Mouse (Mus musculus) liver, postnatal 0 days (tissue): ENCODE measurements around the gene Itga2. TPM values are rescaled to one million over a fixed set of nuclear protein-coding genes. Genes with fewer than 3 reads are reported as not detected.
A peak's percentile ranks its signal among the peaks of the same experiment; 100 is the strongest.

Experiments used
- ATAC-seq: fragments of 200-750 bp; cut with Nextera tagmentation; 2 replicates; pipeline ENCODE4 v1.8.0; 2017; ENCODE audit warnings: mild to moderate bottlenecking, moderate library complexity
- DNase-seq: peaks from one replicate; pipeline ENCODE4 v3.0.0-alpha.2; 2016
- H3K27ac ChIP-seq: fragments of 300-500 bp; sonication (generic); 2 replicates; pipeline ENCODE4 v1.5.1; 2014; ENCODE audit warnings: antibody characterized with exemption, moderate library complexity, mild to moderate bottlenecking, low read depth
- H3K27me3 ChIP-seq: fragments of 300-500 bp; sonication (generic); 2 replicates; pipeline ENCODE4 v1.6.1; 2014; ENCODE audit warnings: low read length, control low read depth, mixed read lengths; ENCODE audit not compliant: insufficient read depth
- H3K36me3 ChIP-seq: fragments of 300-500 bp; sonication (generic); replicated peaks from 2 replicates; pipeline ENCODE4 v1.6.1; 2014; ENCODE audit warnings: mild to moderate bottlenecking, control low read depth, low read length, moderate library complexity, mixed read lengths; ENCODE audit not compliant: insufficient read depth
- H3K4me1 ChIP-seq: fragments of 300-500 bp; sonication (generic); 2 replicates; pipeline ENCODE4 v1.6.1; 2014; ENCODE audit warnings: antibody characterized with exemption, mild to moderate bottlenecking, control low read depth; ENCODE audit not compliant: insufficient read depth
- H3K4me2 ChIP-seq: fragments of 300-500 bp; sonication (generic); 2 replicates; pipeline ENCODE4 v1.6.1; 2014; ENCODE audit warnings: low read depth, mild to moderate bottlenecking, low read length, moderate library complexity, mixed read lengths
- H3K4me3 ChIP-seq: fragments of 300-500 bp; sonication (generic); 2 replicates; pipeline ENCODE4 v1.5.1; 2014; ENCODE audit warnings: low read depth, low read length
- H3K9ac ChIP-seq: fragments of 300-500 bp; sonication (generic); replicated peaks from 2 replicates; pipeline ENCODE4 v1.6.1; 2014; ENCODE audit warnings: mild to moderate bottlenecking, moderate library complexity
- H3K9me3 ChIP-seq: fragments of 300-500 bp; sonication (generic); 2 replicates; pipeline ENCODE4 v1.6.1; 2016; ENCODE audit warnings: mild to moderate bottlenecking, control low read depth, low read length, mixed read lengths
- CTCF ChIP-seq: sonication (generic); IDR thresholded peaks from 2 replicates; pipeline ENCODE4 v1.5.1; 2016; ENCODE audit warnings: antibody characterized with exemption, low read depth
- EP300 ChIP-seq: IDR thresholded peaks from 2 replicates; pipeline ENCODE4 v1.6.1; 2016; ENCODE audit warnings: antibody characterized with exemption, low read depth, mild to moderate bottlenecking
- WGBS: fragments of 180-500 bp; shearing (Covaris S2); extraction: QIAGEN DNeasy Blood & Tissue Kit; methylation state at CpG from one replicate; pipeline ENCODE4 v1.1.7; 2014; ENCODE audit not compliant: insufficient replicate concordance; 5-methylcytosine and 5-hydroxymethylcytosine counted together
- polyA plus RNA-seq: library from polyadenylated mRNA; unstranded; fragments of >200 nt; fragmentation: Nextera tagmentation; extraction: Ambion mirVana; gene quantifications from 2 replicates; pipeline ENCODE4 v1.2.1, GENCODE M21; 2015

The Itga2 gene
- polyA plus RNA-seq, 1 experiment from 2014 or later, result 0.79 TPM

- Histone ChIP-seq H3K36me3 (no peaks in the 10 kb centered on the region), H3K27me3 (no peaks in the 10 kb centered on the region), H3K9ac (no peak overlapping the region), H3K4me1 (peaks cover 3% of the 10 kb centered on the region; the same call in 1 of the 2 replicates), H3K4me3 (no peak overlapping the region), H3K27ac (peak overlapping the region; percentile 12), H3K4me2 (no peak overlapping the region), H3K9me3 (no peaks in the 10 kb centered on the region)
- TF ChIP-seq CTCF (no peak), EP300 (no peak)
- DNase-seq (no peak), ATAC-seq (peak; percentile 66)
- WGBS, result 55% methylated on average over 3 of the region's 3 CpGs
Measured at GRCm38 (mm10) chr13:114801857-114802256, 130.0 kb downstream of the Itga2 start.

- H3K27ac ChIP-seq, result no peak overlapping the region
- no peaks in the 10 kb centered on the region for H3K4me1 ChIP-seq
- ATAC-seq (no peak), DNase-seq (peak; percentile 44)
- WGBS, result 40% methylated on average over 6 of the region's 6 CpGs
- no peak overlapping the region for H3K9ac ChIP-seq
- TF ChIP-seq CTCF, result peak; percentile 70
- TF ChIP-seq EP300, result no peak
- H3K36me3 ChIP-seq, result no peaks in the 10 kb centered on the region
- H3K27me3 ChIP-seq, result no peaks in the 10 kb centered on the region
- no peaks in the 10 kb centered on the region for H3K9me3 ChIP-seq
- H3K4me3 ChIP-seq, result no peak overlapping the region
- no peak overlapping the region for H3K4me2 ChIP-seq
Measured at GRCm38 (mm10) chr13:114793250-114794030, 138.5 kb downstream of the Itga2 start.

DNA sequence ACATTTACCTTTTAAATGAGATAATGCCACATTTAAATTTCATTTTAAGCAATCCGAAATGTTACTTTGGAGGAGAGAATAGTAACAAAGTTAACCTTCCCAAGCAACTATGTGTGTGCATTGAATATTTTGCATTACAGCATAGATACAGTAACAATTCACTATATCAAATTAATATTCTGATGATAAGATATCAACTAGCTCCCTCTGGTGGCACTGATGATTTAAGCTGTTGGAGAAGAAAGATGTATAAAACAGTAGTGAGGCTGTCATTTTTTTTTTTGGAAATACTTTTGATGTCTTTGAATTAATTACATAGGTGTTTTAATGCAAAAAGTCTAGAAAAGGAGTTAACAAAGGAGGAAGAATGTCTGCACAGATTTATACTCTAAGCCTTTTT lies 140.4 kb downstream of the Itga2 start:
- no peak overlapping the region for H3K9ac ChIP-seq
- TF ChIP-seq EP300, result no peak
- peak; percentile 36 for TF ChIP-seq CTCF

More for the DNA sequence above, 140.4 kb downstream of the Itga2 start:
- H3K4me2 ChIP-seq, result no peak overlapping the region
- H3K4me1 ChIP-seq, result no peaks in the 10 kb centered on the region
- ATAC-seq (no peak), DNase-seq (no peak)
- H3K27me3 ChIP-seq, result no peaks in the 10 kb centered on the region
- no peak overlapping the region for H3K4me3 ChIP-seq
- H3K36me3 ChIP-seq, result no peaks in the 10 kb centered on the region
- WGBS, result 83% methylated on average over 1 of the region's 1 CpGs
- no peak overlapping the region for H3K27ac ChIP-seq
- H3K9me3 ChIP-seq, result no peaks in the 10 kb centered on the region

Other genes with a start within 250 kb of the Itga2 start
- 178 and 181 TPM in 2 replicates for gene Mocs2, start 113.9 kb downstream of the Itga2 start, polyA plus RNA-seq
- gene Pelo, start 158.1 kb upstream of the Itga2 start, polyA plus RNA-seq, result 4.7 and 5.4 TPM in 2 replicates
- 3.9 and 4.0 TPM in 2 replicates for gene Gm49395, start 169.8 kb upstream of the Itga2 start, polyA plus RNA-seq
- gene Itga1, start 169.9 kb upstream of the Itga2 start, polyA plus RNA-seq, result 4.9 and 5.9 TPM in 2 replicates